In genomic region chr3:27505582-27505981, GRCm38 (mm10) we compare ENCODE assay signal across 20 mouse cellular contexts.
A peak's percentile ranks its signal among the peaks of the same experiment; 100 is the strongest.
DNase-seq lines count a peak whose midpoint lies in the region; ATAC-seq and TF ChIP-seq lines count a peak whose summit lies in the region.
"Had no signal": no experiment of that assay in that cellular context is flagged by ENCODE, and none has a peak within 500 bp of the region (broad histone marks: within the 10 kb centered on the region; RNA-seq: fewer than 3 reads in every experiment).

No protein-coding gene starts in this region.

- H3K9me3 ChIP-seq in hindbrain, embryonic 16.5 days (ENCODE audit: control insufficient read depth, low read length): no peaks in the 10 kb centered on the region
- H3K9me3 ChIP-seq in hindbrain, embryonic 10.5 days: no peaks in the 10 kb centered on the region
- H3K9me3 ChIP-seq: embryonic facial prominence, embryonic 12.5 days; forebrain, embryonic 15.5 days; heart, embryonic 10.5 days; hindbrain, embryonic 15.5 days had no signal

- H3K9ac ChIP-seq in hindbrain, embryonic 16.5 days (ENCODE audit: low read depth, low read length): no peak overlapping the region
- H3K9ac ChIP-seq: embryonic facial prominence, embryonic 12.5 days; forebrain, embryonic 15.5 days; hindbrain, embryonic 15.5 days had no signal

- H3K4me3 ChIP-seq in hindbrain, embryonic 16.5 days (ENCODE audit: low read length): no peak overlapping the region
- H3K4me3 ChIP-seq in hindbrain, embryonic 10.5 days: no peak overlapping the region
- no peak overlapping the region for H3K4me3 ChIP-seq in myocyte
- H3K4me3 ChIP-seq: embryonic facial prominence, embryonic 12.5 days; forebrain, embryonic 15.5 days; heart, embryonic 10.5 days; hindbrain, embryonic 15.5 days had no signal

- H3K4me2 ChIP-seq in hindbrain, embryonic 16.5 days (ENCODE audit: low read length): no peak overlapping the region
- H3K4me2 ChIP-seq in myocyte (ENCODE audit: low read depth): peak overlapping the region; percentile 29
- H3K4me2 ChIP-seq: embryonic facial prominence, embryonic 12.5 days; forebrain, embryonic 15.5 days; hindbrain, embryonic 15.5 days had no signal

- H3K27ac ChIP-seq in hindbrain, embryonic 16.5 days (ENCODE audit: low read depth, low read length): no peak overlapping the region
- H3K27ac ChIP-seq in hindbrain, embryonic 10.5 days: no peak overlapping the region
- H3K27ac ChIP-seq: forebrain, embryonic 15.5 days; heart, embryonic 10.5 days; hindbrain, embryonic 15.5 days had no signal

- no peak for TF ChIP-seq POLR2A in myocyte (IDR thresholded peaks at IDR 0.05; ENCODE audit: insufficient read length, low read depth)

- ATAC-seq in hindbrain, embryonic 16.5 days: 0 out of 2 replicates have a peak, but pooled peaks have one; percentile 40
- ATAC-seq: activated CD4-positive, CD25-positive, alpha-beta regulatory T cell, adult 4 months; forebrain, embryonic 15.5 days; Patski had no signal

- H3K36me3 ChIP-seq in hindbrain, embryonic 16.5 days (ENCODE audit: control insufficient read depth, insufficient read depth, low read length): no peaks in the 10 kb centered on the region
- H3K36me3 ChIP-seq in hindbrain, embryonic 10.5 days: peaks cover 18% of the 10 kb centered on the region
- peaks cover 14% of the 10 kb centered on the region for H3K36me3 ChIP-seq in myocyte (ENCODE audit: control insufficient read depth, insufficient read depth)
- H3K36me3 ChIP-seq: forebrain, embryonic 15.5 days; hindbrain, embryonic 15.5 days had no signal

- 78% methylated on average over 3 of the region's 3 CpGs for WGBS in hindbrain, embryonic 16.5 days
- WGBS in hindbrain, embryonic 10.5 days: 93% methylated on average over 3 of the region's 3 CpGs

- H3K27me3 ChIP-seq in hindbrain, embryonic 16.5 days (replicated peaks; ENCODE audit: control insufficient read depth, insufficient read depth, low read length): no peaks in the 10 kb centered on the region
- H3K27me3 ChIP-seq in hindbrain, embryonic 10.5 days (ENCODE audit: insufficient read depth, poor library complexity, severe bottlenecking): no peaks in the 10 kb centered on the region
- no peaks in the 10 kb centered on the region for H3K27me3 ChIP-seq in myocyte (ENCODE audit: control insufficient read depth, insufficient read depth, insufficient read length)
- H3K27me3 ChIP-seq: CH12.LX; embryonic facial prominence, embryonic 12.5 days; forebrain, embryonic 15.5 days; hindbrain, embryonic 15.5 days; Patski had no signal

- H3ac ChIP-seq in myocyte (ENCODE audit: control insufficient read depth, insufficient read length): no peak overlapping the region

- no peaks in the 10 kb centered on the region for H3K4me1 ChIP-seq in hindbrain, embryonic 16.5 days (ENCODE audit: control insufficient read depth, insufficient read depth, low read depth, low read length)
- no peaks in the 10 kb centered on the region for H3K4me1 ChIP-seq in hindbrain, embryonic 10.5 days (replicated peaks)
- H3K4me1 ChIP-seq: embryonic facial prominence, embryonic 12.5 days; forebrain, embryonic 15.5 days; hindbrain, embryonic 15.5 days had no signal

- H3K79me2 ChIP-seq in myocyte (ENCODE audit: control insufficient read depth, insufficient read depth): no peaks in the 10 kb centered on the region

- peak; percentile 57 to 67 for DNase-seq in cerebellum, postnatal 10 days
- DNase-seq in cerebellum, adult 11-12 months: no peak
- DNase-seq in hindbrain, embryonic 10.5 days (ENCODE audit: low spot score): no peak
- DNase-seq in ovary, adult 18-20 months (ENCODE audit: low spot score): peak; percentile 52
- no peak for DNase-seq in ovary, postnatal 10 days (ENCODE audit: low spot score)
- DNase-seq: adrenal gland, postnatal 36 days; cerebellum, adult 8-10 months; cerebellum, postnatal 25 days; gastrocnemius, postnatal 36 days; heart, adult 11 months; heart, postnatal 36 days had no signal

TF ChIP-seq in myocyte, 11 proteins besides CTCF, POLR2A, EP300 and RAD21:
- TF ChIP-seq TCF12 (IDR thresholded peaks at IDR 0.05; ENCODE audit: insufficient read depth, poor library complexity, severe bottlenecking) (peak; percentile 68), MYOD1 (IDR thresholded peaks at IDR 0.05; ENCODE audit: control insufficient read depth in 1 of 3, insufficient read length in 2 of 3, low read depth in 2 of 3) (peak in 2 of 3 experiments; percentile 83 to 92), TCF3 (IDR thresholded peaks at IDR 0.05; ENCODE audit: insufficient read length, low read depth) (peak; percentile 43), MYOG (IDR thresholded peaks at IDR 0.05; ENCODE audit: control insufficient read depth in 1 of 3, insufficient read depth in 1 of 3, insufficient read length in 2 of 3, low read depth in 2 of 3) (peak; percentile 41 to 93 (median 70)), SRF (IDR thresholded peaks at IDR 0.05; ENCODE audit: control insufficient read depth, insufficient read length, low read depth) (no peak)

Comparison
In these comparisons a context has a peak if more than half of its experiments do, and no peak if none do; other contexts are left out.
1. DNase-seq: peak in cerebellum, postnatal 10 days (2 of 2) and ovary, adult 18-20 months (single experiment); none in cerebellum, adult 11-12 months (single experiment), hindbrain, embryonic 10.5 days (single experiment) and ovary, postnatal 10 days (single experiment).